In genomic region chr5:133487806-133488290, GRCm38 (mm10) we compare ENCODE assay signal across 8 mouse cellular contexts.
DNase-seq lines count a peak whose midpoint lies in the region; ATAC-seq lines count a peak whose summit lies in the region.

No protein-coding gene starts in this region.

- peak; percentile 23 for DNase-seq in R1 (ENCODE audit: low read depth, low spot score)
- DNase-seq in adrenal gland, postnatal 25 days: peak; percentile 84
- peak; percentile 45 to 49 for DNase-seq in frontal cortex, postnatal 25 days (ENCODE audit: low spot score in 2 of 2)
- peak; percentile 52 for DNase-seq in heart, postnatal 25 days (ENCODE audit: low spot score)
- peak; percentile 52 to 67 for DNase-seq in left cerebral cortex, postnatal 10 days (ENCODE audit: extremely low spot score in 1 of 2, low spot score in 2 of 2)
- DNase-seq in right cerebral cortex, postnatal 10 days (ENCODE audit: low spot score in 2 of 2): peak; percentile 71 to 73

- intact Hi-C loops in heart, postnatal 25 days (cut with DNase I): loop anchor here (5.0 kb wide), 1 partner anchor 1971 kb away; no protein-coding TSS in a partner anchor
- intact Hi-C loops in left cerebral cortex, postnatal 10 days (cut with DNase I): no loop called here

- no peak for ATAC-seq in midbrain, embryonic 16.5 days
- ATAC-seq in monocyte, adult 5-6 weeks (replicated peaks; ENCODE audit: insufficient number of reproducible peaks, low FRiP score, low TSS enrichment, poor library complexity, severe bottlenecking): no peak

- H3K36me3 ChIP-seq in midbrain, embryonic 16.5 days (ENCODE audit: control insufficient read depth, insufficient read depth, low read length): no peaks in the 10 kb centered on the region

- H3K27ac ChIP-seq in midbrain, embryonic 16.5 days (ENCODE audit: low read length): no peak overlapping the region

- WGBS in midbrain, embryonic 16.5 days: 38% methylated on average over 5 of the region's 5 CpGs

- H3K4me1 ChIP-seq in midbrain, embryonic 16.5 days (ENCODE audit: control insufficient read depth, insufficient read depth, low read length): no peaks in the 10 kb centered on the region; the same call in 1 of the 2 replicates

- no peak overlapping the region for H3K9ac ChIP-seq in midbrain, embryonic 16.5 days (ENCODE audit: low read depth, low read length)

- no peak overlapping the region for H3K4me3 ChIP-seq in midbrain, embryonic 16.5 days (ENCODE audit: low read depth, low read length)

- H3K4me2 ChIP-seq in midbrain, embryonic 16.5 days (ENCODE audit: low read length): no peak overlapping the region

- no peaks in the 10 kb centered on the region for H3K27me3 ChIP-seq in midbrain, embryonic 16.5 days (ENCODE audit: control insufficient read depth, insufficient read depth, low read depth, low read length)

- no peaks in the 10 kb centered on the region; the same call in 1 of the 2 replicates for H3K9me3 ChIP-seq in midbrain, embryonic 16.5 days (replicated peaks; ENCODE audit: control insufficient read depth, low read length, poor library complexity, severe bottlenecking)

Comparison
In these comparisons a context has a peak if more than half of its experiments do, and no peak if none do; other contexts are left out.
1. DNase-seq: peak in every context shown above with its lines; median percentile 84 in adrenal gland, postnatal 25 days; 72 in right cerebral cortex, postnatal 10 days; 60 in left cerebral cortex, postnatal 10 days; 52 in heart, postnatal 25 days; 47 in frontal cortex, postnatal 25 days; 23 in R1.